Mouse (Mus musculus) heart, adult 2 months (tissue): ENCODE measurements around the gene Rpl10a.

ENCODE experiments used
- CTCF ChIP-seq: fragments of 200-600 bp; IDR thresholded peaks from 2 replicates; pipeline ENCODE4 v1.8.1; 2022; ENCODE audit warnings: antibody characterized with exemption, mild to moderate bottlenecking, moderate library complexity
- EP300 ChIP-seq: fragments of 200-500 bp; IDR thresholded peaks from 2 replicates; pipeline ENCODE4 v1.6.1; 2011; ENCODE audit warnings: low read depth, low read length, control low read depth; ENCODE audit not compliant: insufficient read depth
- POLR2A ChIP-seq: fragments of 200-500 bp; IDR thresholded peaks from 2 replicates; pipeline ENCODE4 v1.6.1; 2011; ENCODE audit warnings: mild to moderate bottlenecking, low read depth, low read length, control low read depth; ENCODE audit not compliant: insufficient read depth

DNA sequence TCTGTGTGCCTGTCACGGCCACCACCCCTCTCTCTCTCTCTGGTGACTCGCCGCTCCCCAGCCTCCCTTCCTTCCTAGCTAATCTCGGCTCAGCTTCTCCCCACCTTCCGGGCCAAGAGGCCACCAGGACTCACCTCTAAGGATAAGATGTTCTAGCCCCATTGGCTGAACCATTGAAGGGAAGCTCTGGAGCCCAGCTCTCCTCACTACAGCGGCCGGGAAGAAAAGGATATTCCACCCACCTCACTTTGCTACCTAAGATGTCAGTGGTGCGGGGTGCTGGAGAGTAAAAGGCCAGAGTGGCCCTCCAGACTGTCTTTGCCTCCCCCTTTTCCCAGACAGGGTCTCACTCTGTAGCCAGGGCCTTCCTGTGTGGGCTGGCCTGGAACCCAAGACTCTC is 36.9 kb downstream of the Rpl10a start, which contains the start of gene Tulp1:
- TF ChIP-seq CTCF = no peak
- no peak for TF ChIP-seq EP300
- TF ChIP-seq POLR2A = no peak
